Mouse (Mus musculus) heart, embryonic 11.5 days (tissue): Measurements from ENCODE around the gene Rundc1. TPM values are rescaled to one million over a fixed set of nuclear protein-coding genes. Genes with fewer than 3 reads are reported as not detected.

Experiments
- ATAC-seq: fragments of 200-750 bp; cut with Nextera tagmentation; replicated peaks from 2 replicates; pipeline ENCODE4 v1.8.0; 2017; ENCODE audit warnings: moderate library complexity; ENCODE audit not compliant: insufficient number of reproducible peaks, low FRiP score, low TSS enrichment
- H3K27ac ChIP-seq: fragments of 300-500 bp; sonication (generic); 2 replicates; pipeline ENCODE4 v1.5.1; 2014; ENCODE audit warnings: mild to moderate bottlenecking, low read depth, low read length
- H3K27me3 ChIP-seq: fragments of 300-500 bp; sonication (generic); 2 replicates; pipeline ENCODE4 v1.6.1; 2014; ENCODE audit warnings: mild to moderate bottlenecking, low read length, mixed read lengths; ENCODE audit not compliant: control insufficient read depth, insufficient read depth
- H3K36me3 ChIP-seq: fragments of 300-500 bp; sonication (generic); 2 replicates; pipeline ENCODE4 v1.6.1; 2014; ENCODE audit warnings: mild to moderate bottlenecking, low read length, moderate library complexity, mixed read lengths; ENCODE audit not compliant: control insufficient read depth, insufficient read depth
- H3K4me1 ChIP-seq: fragments of 300-500 bp; sonication (generic); 2 replicates; pipeline ENCODE4 v1.6.1; 2014; ENCODE audit warnings: low read length; ENCODE audit not compliant: control insufficient read depth, insufficient read depth
- H3K4me2 ChIP-seq: fragments of 300-500 bp; sonication (generic); 2 replicates; pipeline ENCODE4 v1.6.1; 2014; ENCODE audit warnings: mild to moderate bottlenecking, moderate library complexity
- H3K4me3 ChIP-seq: fragments of 300-500 bp; sonication (generic); 2 replicates; pipeline ENCODE4 v1.5.1; 2014; ENCODE audit warnings: low read depth, low read length
- H3K9ac ChIP-seq: fragments of 300-500 bp; sonication (generic); 2 replicates; pipeline ENCODE4 v1.6.1; 2014; ENCODE audit warnings: mild to moderate bottlenecking, low read depth, low read length, moderate library complexity
- H3K9me3 ChIP-seq: fragments of 300-500 bp; sonication (generic); replicated peaks from 2 replicates; pipeline ENCODE4 v1.6.1; 2016; ENCODE audit warnings: low read length; ENCODE audit not compliant: control insufficient read depth
- WGBS: fragments of 180-500 bp; shearing (Covaris S2); extraction: QIAGEN DNeasy Blood & Tissue Kit; methylation state at CpG from one replicate; pipeline ENCODE4 v1.1.7; 2014; ENCODE audit not compliant: insufficient replicate concordance; 5-methylcytosine and 5-hydroxymethylcytosine counted together
- polyA plus RNA-seq: library from polyadenylated mRNA; unstranded; fragments of >200 nt; fragmentation: Nextera tagmentation; extraction: Ambion mirVana; gene quantifications from 2 replicates; pipeline ENCODE4 v1.2.1, GENCODE M21; 2014

The Rundc1 gene
- polyA plus RNA-seq, 1 experiment from 2014 or later = 9.6 TPM

DNA sequence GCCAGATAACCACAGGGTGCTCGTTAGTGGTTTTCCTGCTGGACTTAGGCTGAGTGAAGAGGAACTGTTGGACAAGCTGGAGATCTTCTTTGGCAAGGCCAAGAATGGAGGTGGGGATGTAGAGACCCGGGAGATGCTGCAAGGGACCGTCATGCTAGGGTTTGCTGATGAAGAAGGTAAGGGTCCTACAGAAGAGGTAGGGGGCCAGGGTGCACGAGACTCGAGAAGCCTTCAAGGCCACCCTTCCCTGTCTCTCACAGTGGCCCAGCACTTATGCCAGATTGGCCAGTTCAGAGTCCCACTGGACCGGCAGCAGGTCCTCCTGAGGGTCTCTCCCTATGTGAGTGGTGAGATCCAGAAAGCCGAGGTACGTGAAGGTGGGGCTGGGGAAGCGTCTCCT, 32.7 kb downstream of the Rundc1 start:
- ATAC-seq = no peak
- no peak overlapping the region for H3K4me3 ChIP-seq
- WGBS = 81% methylated on average over 6 of the region's 9 CpGs
- no peaks in the 10 kb centered on the region for H3K27me3 ChIP-seq
- H3K36me3 ChIP-seq = 0 out of 2 replicates have a peak, but pooled peaks cover 6% of the 10 kb centered on the region
- no peak overlapping the region for H3K27ac ChIP-seq
- H3K4me1 ChIP-seq = peaks cover 11% of the 10 kb centered on the region
- no peaks in the 10 kb centered on the region for H3K9me3 ChIP-seq
- H3K4me2 ChIP-seq = no peak overlapping the region
- no peak overlapping the region for H3K9ac ChIP-seq

DNA sequence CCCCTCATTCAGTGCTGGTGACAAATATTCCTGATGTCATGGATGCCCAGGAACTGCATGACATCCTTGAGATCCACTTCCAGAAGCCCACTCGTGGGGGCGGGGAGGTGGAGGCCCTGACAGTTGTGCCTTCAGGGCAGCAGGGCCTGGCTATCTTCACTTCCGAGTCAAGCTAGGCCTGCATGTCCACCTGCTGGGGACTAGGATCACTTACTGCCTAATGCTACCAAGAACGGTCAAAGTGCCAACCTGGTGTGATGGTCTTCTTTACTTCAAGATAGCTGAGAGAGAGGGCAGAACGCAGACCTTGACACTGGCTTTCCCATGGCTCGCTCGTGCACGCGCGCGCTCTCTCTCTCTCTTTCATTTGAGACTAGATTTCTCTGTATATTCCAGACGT, 33.3 kb downstream of the Rundc1 start:
- no peak for ATAC-seq
- H3K4me3 ChIP-seq = no peak overlapping the region
- no peak overlapping the region for H3K27ac ChIP-seq
- no peaks in the 10 kb centered on the region for H3K9me3 ChIP-seq
- 85% methylated on average over 12 of the region's 12 CpGs for WGBS
- peaks cover 16% of the 10 kb centered on the region for H3K4me1 ChIP-seq
- H3K36me3 ChIP-seq = 0 out of 2 replicates have a peak, but pooled peaks cover 6% of the 10 kb centered on the region
- no peaks in the 10 kb centered on the region for H3K27me3 ChIP-seq
- no peak overlapping the region for H3K9ac ChIP-seq
- no peak overlapping the region for H3K4me2 ChIP-seq

DNA sequence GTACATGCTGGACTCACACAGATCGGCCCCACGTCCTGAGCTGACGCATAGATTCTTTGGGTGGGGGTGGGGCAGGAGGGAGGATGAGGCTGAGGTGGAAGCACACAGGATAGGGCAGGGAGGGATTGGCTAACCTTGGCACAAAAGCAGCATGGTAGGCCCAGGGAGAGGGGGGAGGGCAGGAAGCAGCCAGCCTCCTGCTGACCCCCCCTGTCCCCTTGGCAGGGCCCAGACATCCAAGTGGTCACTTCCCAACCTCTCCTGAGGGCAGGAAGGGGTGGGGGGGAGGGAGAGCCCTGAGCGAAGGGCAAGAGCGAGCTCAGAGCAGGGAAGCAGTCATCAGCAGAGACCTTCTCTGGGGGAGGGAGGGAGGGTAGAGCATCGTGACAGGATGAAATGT, 34.8 kb downstream of the Rundc1 start:
- no peaks in the 10 kb centered on the region for H3K27me3 ChIP-seq
- no peak overlapping the region for H3K9ac ChIP-seq
- H3K9me3 ChIP-seq = no peaks in the 10 kb centered on the region
- peaks cover 29% of the 10 kb centered on the region for H3K4me1 ChIP-seq
- 0 out of 2 replicates have a peak, but pooled peaks cover 6% of the 10 kb centered on the region for H3K36me3 ChIP-seq
- no peak overlapping the region for H3K4me3 ChIP-seq
- no peak overlapping the region for H3K4me2 ChIP-seq
- WGBS = 36% methylated on average over 4 of the region's 6 CpGs
- H3K27ac ChIP-seq = no peak overlapping the region
- ATAC-seq = 0 out of 2 replicates have a peak, but pooled peaks have one; percentile 22

DNA sequence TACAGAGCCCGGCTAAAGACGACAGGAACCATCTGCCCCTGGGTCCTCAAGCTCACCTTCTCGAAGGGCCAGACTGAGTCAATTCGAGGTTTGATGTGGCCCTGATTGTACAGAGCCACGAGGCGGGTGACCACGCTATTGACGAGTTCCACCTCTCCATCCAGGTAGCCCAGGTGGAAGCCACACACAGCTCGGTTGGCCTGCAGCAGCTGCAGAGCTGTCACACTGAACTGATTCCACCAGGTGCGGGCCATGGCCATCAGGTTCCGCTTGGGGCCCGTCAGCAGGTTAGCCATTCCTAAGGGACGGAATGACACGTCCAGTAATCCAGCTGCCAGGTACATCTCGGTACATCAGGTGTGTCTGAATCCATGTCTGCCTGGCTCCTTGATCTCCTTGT, 35.4 kb downstream of the Rundc1 start:
- 79% methylated on average over 15 of the region's 15 CpGs for WGBS
- no peak for ATAC-seq
- no peak overlapping the region for H3K27ac ChIP-seq

DNA sequence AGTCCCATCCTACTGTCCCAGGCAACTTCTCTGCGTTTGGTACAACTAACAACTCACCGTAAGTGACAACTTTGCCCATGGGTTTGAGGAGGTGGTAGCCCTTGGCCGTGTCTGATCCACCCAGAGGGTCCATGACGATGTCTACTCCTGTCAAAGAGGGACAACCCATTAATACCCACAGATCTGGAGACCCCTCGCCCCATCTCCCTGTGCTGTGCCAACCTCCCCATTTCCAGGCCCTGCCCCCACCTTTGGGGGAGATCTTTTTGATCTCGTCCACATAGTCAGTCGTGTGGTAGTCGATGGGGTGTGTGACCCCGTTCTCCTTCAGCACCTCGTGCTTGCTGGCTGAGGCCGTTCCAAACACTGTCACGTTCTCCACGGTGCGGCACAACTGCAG, 37.3 kb downstream of the Rundc1 start:
- ATAC-seq = no peak
- Histone ChIP-seq H3K27me3 (no peaks in the 10 kb centered on the region), H3K4me3 (no peak overlapping the region), H3K9me3 (no peaks in the 10 kb centered on the region), H3K27ac (no peak overlapping the region), H3K4me1 (peaks cover 29% of the 10 kb centered on the region), H3K36me3 (0 out of 2 replicates have a peak, but pooled peaks cover 6% of the 10 kb centered on the region), H3K4me2 (no peak overlapping the region), H3K9ac (no peak overlapping the region)
- WGBS = 85% methylated on average over 14 of the region's 14 CpGs

More for the DNA sequence above, 35.4 kb downstream of the Rundc1 start:
- H3K4me2 ChIP-seq = no peak overlapping the region
- H3K9ac ChIP-seq = no peak overlapping the region
- peaks cover 29% of the 10 kb centered on the region for H3K4me1 ChIP-seq
- 0 out of 2 replicates have a peak, but pooled peaks cover 6% of the 10 kb centered on the region for H3K36me3 ChIP-seq
- H3K4me3 ChIP-seq = no peak overlapping the region
- H3K9me3 ChIP-seq = no peaks in the 10 kb centered on the region
- no peaks in the 10 kb centered on the region for H3K27me3 ChIP-seq

DNA sequence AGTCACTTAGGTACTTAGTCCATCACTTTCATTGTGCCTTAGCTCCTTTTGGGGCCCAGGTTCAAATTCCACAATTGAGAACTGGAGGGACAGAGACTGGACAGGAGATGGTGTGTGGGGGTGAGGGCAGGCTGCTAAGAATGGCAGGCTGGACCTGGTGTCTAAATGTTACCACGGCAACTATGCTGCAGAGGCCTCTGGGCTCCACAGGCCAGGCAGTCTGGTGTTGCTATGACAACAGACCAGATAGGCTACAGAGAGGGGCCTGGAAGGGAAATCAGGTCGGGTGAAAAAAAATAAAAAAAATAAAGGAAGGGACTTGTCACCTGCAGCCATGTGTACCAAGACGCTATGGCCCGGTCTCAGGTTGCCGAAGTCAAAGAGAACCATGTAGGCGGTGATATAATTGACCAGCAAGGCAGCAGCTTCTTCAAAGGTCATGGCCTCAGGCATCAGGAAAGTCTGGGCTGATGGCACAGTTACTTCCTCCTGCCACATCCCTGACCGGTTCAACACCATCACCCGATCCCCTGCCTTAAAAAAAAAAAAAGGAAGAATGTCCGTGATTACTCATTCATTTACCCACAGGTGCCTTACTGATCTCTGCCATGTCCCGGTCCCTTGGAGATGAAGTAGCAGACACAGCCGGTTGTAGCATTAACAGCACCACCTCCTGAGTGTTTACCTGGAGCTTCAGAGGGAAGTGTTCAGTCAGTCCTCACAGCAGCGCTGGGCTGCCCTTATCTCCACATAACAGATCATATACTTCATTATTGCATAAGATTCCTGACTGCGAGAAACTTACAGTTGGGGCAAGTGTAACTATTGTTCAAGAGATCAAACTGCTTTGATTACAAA, 37.9 kb downstream of the Rundc1 start:
- H3K4me1 ChIP-seq = peaks cover 29% of the 10 kb centered on the region
- no peaks in the 10 kb centered on the region for H3K27me3 ChIP-seq
- H3K4me3 ChIP-seq = no peak overlapping the region
- H3K9ac ChIP-seq = 0 out of 2 replicates have a peak overlapping the region, but pooled peaks have one; percentile 40
- no peaks in the 10 kb centered on the region for H3K9me3 ChIP-seq
- 0 out of 2 replicates have a peak, but pooled peaks cover 6% of the 10 kb centered on the region for H3K36me3 ChIP-seq
- WGBS = 45% methylated on average over 13 of the region's 13 CpGs
- ATAC-seq = no peak
- no peak overlapping the region for H3K4me2 ChIP-seq
- no peak overlapping the region for H3K27ac ChIP-seq

DNA sequence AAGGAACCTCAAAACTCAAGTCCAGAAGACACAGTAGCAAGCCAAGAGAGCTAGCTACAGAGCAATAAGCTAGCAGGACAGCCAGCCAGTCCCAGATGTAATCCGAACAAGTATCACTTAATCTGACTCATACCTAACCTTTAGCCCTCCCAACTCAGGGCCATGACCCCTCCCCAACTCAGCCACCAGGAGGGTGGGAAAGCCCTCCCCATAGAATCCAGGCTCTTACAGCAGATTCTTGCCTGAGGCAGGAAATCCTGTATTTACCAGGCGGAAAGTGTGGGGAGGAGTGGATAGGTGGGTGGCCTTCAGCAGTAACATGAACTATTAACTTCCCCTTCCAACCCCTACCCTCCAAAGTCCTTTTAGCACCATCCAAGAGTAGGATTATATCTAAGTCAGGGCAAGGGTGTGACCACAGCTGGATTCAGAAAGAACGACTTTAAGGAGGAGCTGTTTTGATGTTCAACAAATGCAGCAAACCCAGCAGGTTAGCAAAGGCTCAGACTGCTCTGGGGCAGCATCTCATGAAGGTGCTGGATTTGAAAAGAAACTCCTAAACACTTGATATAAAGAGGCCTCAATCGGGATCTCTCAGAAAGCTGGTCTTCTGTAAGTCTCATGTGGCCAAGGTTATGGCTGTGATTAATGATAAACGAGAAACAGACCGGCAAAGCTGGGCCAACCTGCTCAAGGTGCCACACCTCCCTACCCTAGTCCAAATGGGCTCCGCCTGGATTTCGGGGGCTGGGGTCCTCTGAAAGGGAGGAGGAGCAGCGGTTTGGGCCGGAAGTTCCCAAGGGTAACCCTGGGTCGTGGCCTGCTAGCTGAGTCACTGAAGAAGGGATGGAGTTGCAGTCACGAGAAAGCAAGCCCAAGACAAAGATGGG, 39.6 kb downstream of the Rundc1 start, which contains the start of gene Rnd2:
Gene Rnd2, plus strand, starts transcription at position 789 of the 890 bp plus-strand sequence.
- Histone ChIP-seq H3K4me3 (peak within 1 kb of the TSS; percentile 61), H3K9me3 (no peaks in the 10 kb centered on the region), H3K9ac (peak within 1 kb of the TSS; percentile 84), H3K27me3 (no peaks in the 10 kb centered on the region), H3K4me1 (peaks cover 36% of the 10 kb centered on the region), H3K36me3 (0 out of 2 replicates have a peak, but pooled peaks cover 6% of the 10 kb centered on the region), H3K4me2 (peak within 1 kb of the TSS; percentile 97), H3K27ac (peak within 1 kb of the TSS; percentile 81)
- 10% methylated on average over 12 of the region's 12 CpGs for WGBS
- no peak for ATAC-seq

DNA sequence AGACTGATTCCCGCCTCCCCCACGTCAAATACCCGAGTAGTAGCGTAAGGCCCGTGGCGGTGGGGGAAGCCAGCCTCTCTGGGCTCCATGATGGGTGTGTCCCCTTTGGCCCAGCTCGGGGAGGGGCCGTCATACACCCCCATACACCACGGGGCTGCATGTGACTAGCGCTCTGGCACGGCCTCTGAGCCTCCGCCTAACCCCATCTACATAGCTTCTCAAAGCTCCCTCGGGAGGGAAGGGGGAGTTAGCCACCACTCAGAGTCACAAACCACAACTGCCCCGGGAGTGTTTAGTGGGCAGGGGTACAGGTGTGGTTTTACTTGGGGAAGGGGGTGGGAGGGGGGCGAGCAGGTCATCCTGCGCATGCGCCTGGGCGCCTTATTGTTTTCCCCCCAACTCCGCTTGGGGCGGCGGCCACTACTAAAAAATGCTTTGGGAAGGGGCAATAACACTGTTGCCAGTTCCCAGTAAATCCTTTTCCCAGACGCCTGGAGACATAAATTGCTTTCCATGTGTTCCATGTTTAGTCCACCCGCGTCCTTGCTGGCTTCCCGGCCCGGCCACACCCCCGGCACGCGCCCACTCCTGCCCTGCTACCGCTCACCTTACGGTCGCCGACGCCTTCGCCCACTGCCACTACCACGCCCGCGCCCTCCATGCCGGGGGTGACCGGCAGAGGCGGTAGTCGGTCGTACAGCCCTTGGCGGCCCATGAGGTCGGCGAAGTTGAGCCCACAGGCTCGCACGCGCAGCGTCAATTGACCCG, 40.4 kb downstream of the Rundc1 start:
- no peaks in the 10 kb centered on the region for H3K9me3 ChIP-seq
- H3K9ac ChIP-seq = peak overlapping the region; percentile 84
- ATAC-seq = peak; percentile 46
- H3K27ac ChIP-seq = peak overlapping the region; percentile 81
- WGBS = under 1% methylated on average over 51 of the region's 51 CpGs
- 0 out of 2 replicates have a peak, but pooled peaks cover 4% of the 10 kb centered on the region for H3K36me3 ChIP-seq
- peak overlapping the region; percentile 97 for H3K4me2 ChIP-seq
- no peaks in the 10 kb centered on the region for H3K27me3 ChIP-seq
- peaks cover 34% of the 10 kb centered on the region for H3K4me1 ChIP-seq
- peak overlapping the region; percentile 61 for H3K4me3 ChIP-seq
